Mouse (Mus musculus) neural tube, embryonic 15.5 days (tissue): Measurements from ENCODE around the gene Kif3b. TPM values are rescaled to one million over a fixed set of nuclear protein-coding genes. Genes with fewer than 3 reads are reported as not detected.

Source experiments
- ATAC-seq: fragments of 200-750 bp; cut with Nextera tagmentation; 2 replicates; pipeline ENCODE4 v1.8.0; 2017; ENCODE audit warnings: mild to moderate bottlenecking, moderate TSS enrichment, moderate library complexity; ENCODE audit not compliant: low FRiP score
- H3K27ac ChIP-seq: fragments of 300-500 bp; sonication (generic); replicated peaks from 2 replicates; pipeline ENCODE4 v1.5.1; 2015; ENCODE audit warnings: mild to moderate bottlenecking, inconsistent platforms
- H3K27me3 ChIP-seq: fragments of 300-500 bp; sonication (generic); replicated peaks from 2 replicates; pipeline ENCODE4 v1.6.1; 2015; ENCODE audit warnings: inconsistent platforms
- H3K36me3 ChIP-seq: fragments of 300-500 bp; sonication (generic); 2 replicates; pipeline ENCODE4 v1.6.1; 2015; ENCODE audit warnings: inconsistent platforms
- H3K4me1 ChIP-seq: fragments of 300-500 bp; sonication (generic); 2 replicates; pipeline ENCODE4 v1.6.1; 2015; ENCODE audit warnings: inconsistent platforms
- H3K4me2 ChIP-seq: fragments of 300-500 bp; sonication (generic); 2 replicates; pipeline ENCODE4 v1.6.1; 2015; ENCODE audit warnings: inconsistent platforms, mild to moderate bottlenecking, moderate library complexity
- H3K4me3 ChIP-seq: fragments of 300-500 bp; sonication (generic); replicated peaks from 2 replicates; pipeline ENCODE4 v1.5.1; 2015; ENCODE audit warnings: mild to moderate bottlenecking, inconsistent platforms
- H3K9ac ChIP-seq: fragments of 300-500 bp; sonication (generic); replicated peaks from 2 replicates; pipeline ENCODE4 v1.6.1; 2015; ENCODE audit warnings: mild to moderate bottlenecking, inconsistent platforms
- H3K9me3 ChIP-seq: fragments of 300-500 bp; sonication (generic); replicated peaks from 2 replicates; pipeline ENCODE4 v1.6.1; 2016; ENCODE audit warnings: inconsistent platforms
- WGBS: fragments of 180-500 bp; shearing (Covaris S2); methylation state at CpG from one replicate; pipeline ENCODE4 v1.1.7; 2015; ENCODE audit warnings: mixed read lengths; 5-methylcytosine and 5-hydroxymethylcytosine counted together
- polyA plus RNA-seq: library from polyadenylated mRNA; unstranded; fragments of >200 nt; fragmentation: Nextera tagmentation; extraction: Ambion mirVana; gene quantifications from 2 replicates; pipeline ENCODE4 v1.2.1, GENCODE M21; 2015

Kif3b gene
- polyA plus RNA-seq, 1 experiment from 2014 or later = 21.9 TPM

GRCm38 (mm10) chr2:153334281-153334680 lies 43.1 kb downstream of the Kif3b start:
- no peak overlapping the region for H3K4me2 ChIP-seq
- no peaks in the 10 kb centered on the region for H3K9me3 ChIP-seq
- 78% methylated on average over 3 of the region's 3 CpGs for WGBS
- H3K9ac ChIP-seq = 0 out of 2 replicates have a peak overlapping the region, but pooled peaks have one; percentile 1
- H3K27ac ChIP-seq = no peak overlapping the region
- no peak overlapping the region for H3K4me3 ChIP-seq
- H3K4me1 ChIP-seq = no peaks in the 10 kb centered on the region
- peaks cover 41% of the 10 kb centered on the region for H3K36me3 ChIP-seq
- ATAC-seq = no peak
- H3K27me3 ChIP-seq = no peaks in the 10 kb centered on the region

GRCm38 (mm10) chr2:153336117-153336516 lies 44.9 kb downstream of the Kif3b start:
- ATAC-seq = no peak
- H3K9me3 ChIP-seq = no peaks in the 10 kb centered on the region
- no peaks in the 10 kb centered on the region for H3K4me1 ChIP-seq
- H3K4me3 ChIP-seq = no peak overlapping the region
- H3K4me2 ChIP-seq = no peak overlapping the region
- peaks cover 22% of the 10 kb centered on the region for H3K36me3 ChIP-seq
- no peak overlapping the region for H3K9ac ChIP-seq
- no peak overlapping the region for H3K27ac ChIP-seq
- WGBS = 69% methylated on average over 2 of the region's 2 CpGs
- H3K27me3 ChIP-seq = no peaks in the 10 kb centered on the region

- Histone ChIP-seq H3K9ac (no peak overlapping the region), H3K36me3 (no peaks in the 10 kb centered on the region), H3K27me3 (no peaks in the 10 kb centered on the region), H3K4me3 (no peak overlapping the region), H3K4me2 (no peak overlapping the region), H3K9me3 (no peaks in the 10 kb centered on the region), H3K27ac (no peak overlapping the region), H3K4me1 (no peaks in the 10 kb centered on the region)
- ATAC-seq = no peak
- 90% methylated on average over 9 of the region's 9 CpGs for WGBS
Observed at GRCm38 (mm10) chr2:153338361-153339350, 47.4 kb downstream of the Kif3b start.

- no peak overlapping the region for H3K4me2 ChIP-seq
- 94% methylated on average over 6 of the region's 6 CpGs for WGBS
- H3K27ac ChIP-seq = no peak overlapping the region
- H3K27me3 ChIP-seq = no peaks in the 10 kb centered on the region
- H3K36me3 ChIP-seq = no peaks in the 10 kb centered on the region
- H3K4me3 ChIP-seq = no peak overlapping the region
- no peak overlapping the region for H3K9ac ChIP-seq
- no peak for ATAC-seq
- H3K9me3 ChIP-seq = no peaks in the 10 kb centered on the region
- H3K4me1 ChIP-seq = peaks cover 9% of the 10 kb centered on the region
Observed at GRCm38 (mm10) chr2:153342166-153342565, 51.0 kb downstream of the Kif3b start.

- Histone ChIP-seq H3K4me1 (peaks cover 14% of the 10 kb centered on the region), H3K9ac (no peak overlapping the region), H3K27me3 (no peaks in the 10 kb centered on the region), H3K4me3 (no peak overlapping the region), H3K4me2 (no peak overlapping the region), H3K36me3 (no peaks in the 10 kb centered on the region), H3K9me3 (no peaks in the 10 kb centered on the region), H3K27ac (no peak overlapping the region)
- 79% methylated on average over 3 of the region's 3 CpGs for WGBS
- ATAC-seq = no peak
Observed at GRCm38 (mm10) chr2:153342602-153343001, 51.4 kb downstream of the Kif3b start.

- H3K27ac ChIP-seq = no peak overlapping the region
Observed at GRCm38 (mm10) chr2:153343191-153343590, 52.0 kb downstream of the Kif3b start.

GRCm38 (mm10) chr2:153345071-153345453 lies 53.8 kb downstream of the Kif3b start:
- H3K4me2 ChIP-seq = peak overlapping the region; percentile 58
- H3K9me3 ChIP-seq = no peaks in the 10 kb centered on the region
- H3K36me3 ChIP-seq = no peaks in the 10 kb centered on the region
- ATAC-seq = no peak; the same call in 1 of the 2 replicates
- H3K4me3 ChIP-seq = peak overlapping the region; percentile 86
- H3K4me1 ChIP-seq = peaks cover 32% of the 10 kb centered on the region
- 4% methylated on average over 11 of the region's 11 CpGs for WGBS
- H3K9ac ChIP-seq = peak overlapping the region; percentile 54
- peak overlapping the region; percentile 98 for H3K27ac ChIP-seq
- no peaks in the 10 kb centered on the region for H3K27me3 ChIP-seq

More at GRCm38 (mm10) chr2:153343191-153343590, 52.0 kb downstream of the Kif3b start:
- ATAC-seq = no peak
- Histone ChIP-seq H3K27me3 (no peaks in the 10 kb centered on the region), H3K4me3 (no peak overlapping the region), H3K4me1 (peaks cover 19% of the 10 kb centered on the region), H3K9me3 (no peaks in the 10 kb centered on the region), H3K36me3 (no peaks in the 10 kb centered on the region), H3K4me2 (no peak overlapping the region), H3K9ac (no peak overlapping the region)

GRCm38 (mm10) chr2:153345454-153346220 lies 54.4 kb downstream of the Kif3b start, which contains the start of gene Asxl1:
Gene Asxl1 (plus strand): TSS chr2:153345829.
- peak within 1 kb of the TSS; percentile 86 for H3K4me3 ChIP-seq
- no peaks in the 10 kb centered on the region for H3K27me3 ChIP-seq
- peaks cover 37% of the 10 kb centered on the region for H3K4me1 ChIP-seq
- peak within 1 kb of the TSS; percentile 93 for H3K9ac ChIP-seq
- peak; percentile 97 for ATAC-seq
- H3K36me3 ChIP-seq = no peaks in the 10 kb centered on the region
- peak within 1 kb of the TSS; percentile 98 for H3K27ac ChIP-seq
- peak within 1 kb of the TSS; percentile 68 for H3K4me2 ChIP-seq
- no peaks in the 10 kb centered on the region for H3K9me3 ChIP-seq
- WGBS = under 1% methylated on average over 68 of the region's 79 CpGs

- ATAC-seq = peak; percentile 35
- WGBS = 1% methylated on average over 28 of the region's 76 CpGs
Observed at GRCm38 (mm10) chr2:153346221-153347182, 55.3 kb downstream of the Kif3b start.

GRCm38 (mm10) chr2:153347183-153347781 lies 56.1 kb downstream of the Kif3b start:
- Histone ChIP-seq H3K4me2 (peak overlapping the region; percentile 68), H3K4me3 (peak overlapping the region; percentile 86), H3K9ac (peak overlapping the region; percentile 93), H3K9me3 (no peaks in the 10 kb centered on the region), H3K27me3 (no peaks in the 10 kb centered on the region), H3K4me1 (peaks cover 45% of the 10 kb centered on the region), H3K36me3 (no peaks in the 10 kb centered on the region), H3K27ac (peak overlapping the region; percentile 98)
- WGBS = 10% methylated on average over 9 of the region's 9 CpGs
- no peak for ATAC-seq

More at GRCm38 (mm10) chr2:153346221-153347182, 55.3 kb downstream of the Kif3b start:
- H3K9ac ChIP-seq = peak overlapping the region; percentile 93
- H3K4me3 ChIP-seq = peak overlapping the region; percentile 86
- no peaks in the 10 kb centered on the region for H3K27me3 ChIP-seq
- H3K4me1 ChIP-seq = peaks cover 45% of the 10 kb centered on the region
- H3K36me3 ChIP-seq = no peaks in the 10 kb centered on the region
- no peaks in the 10 kb centered on the region for H3K9me3 ChIP-seq
- H3K4me2 ChIP-seq = peak overlapping the region; percentile 68
- peak overlapping the region; percentile 98 for H3K27ac ChIP-seq
